Mouse (Mus musculus) layer of hippocampus, adult 9-11 months (tissue): Measurements from ENCODE around the gene Blmh.
"Not testable (repeated sequence)": the region's sequence is repeated elsewhere in the genome, so short reads cannot be mapped to it uniquely, and the experiment has no call there.

Experiments
- DNase-seq: peaks from one replicate; pipeline ENCODE4 v3.0.0; 2022

The Blmh gene

DNA sequence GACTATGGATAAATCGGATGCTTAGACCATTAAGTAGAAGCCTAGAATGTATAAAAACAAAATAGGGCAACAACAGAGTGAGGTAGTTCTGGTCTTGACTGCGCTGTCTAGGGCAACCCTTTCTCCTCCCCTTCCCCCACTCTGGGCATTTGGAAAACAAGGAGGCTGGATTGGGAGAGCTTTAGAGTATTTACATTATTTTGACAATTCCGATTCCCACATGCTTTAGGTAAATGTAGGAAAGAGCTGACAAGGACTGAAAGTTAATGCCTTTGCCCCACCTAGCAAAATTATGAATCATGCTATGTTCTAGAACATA, 7.4 kb upstream of the Blmh start:
- no peak for DNase-seq

DNA sequence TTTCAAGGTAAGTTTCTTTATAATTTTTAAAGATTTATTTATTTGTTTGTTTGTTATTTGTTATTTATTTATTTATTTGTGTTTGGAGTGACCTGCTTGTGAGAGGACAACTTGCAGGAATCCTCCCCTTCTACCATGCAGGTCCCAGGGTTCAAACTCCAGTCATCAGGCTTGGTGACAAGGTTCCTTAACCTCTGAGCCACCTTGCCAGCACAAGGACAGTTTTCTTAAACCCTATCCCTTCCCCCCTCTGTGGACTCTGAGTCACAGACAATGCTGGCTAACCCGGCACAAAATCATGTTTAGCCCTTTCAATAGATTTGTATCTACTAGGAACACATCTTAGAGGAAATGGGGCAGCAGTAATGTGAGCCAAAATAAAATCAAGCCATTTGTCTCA, 4.0 kb upstream of the Blmh start:
- no peak for DNase-seq

DNA sequence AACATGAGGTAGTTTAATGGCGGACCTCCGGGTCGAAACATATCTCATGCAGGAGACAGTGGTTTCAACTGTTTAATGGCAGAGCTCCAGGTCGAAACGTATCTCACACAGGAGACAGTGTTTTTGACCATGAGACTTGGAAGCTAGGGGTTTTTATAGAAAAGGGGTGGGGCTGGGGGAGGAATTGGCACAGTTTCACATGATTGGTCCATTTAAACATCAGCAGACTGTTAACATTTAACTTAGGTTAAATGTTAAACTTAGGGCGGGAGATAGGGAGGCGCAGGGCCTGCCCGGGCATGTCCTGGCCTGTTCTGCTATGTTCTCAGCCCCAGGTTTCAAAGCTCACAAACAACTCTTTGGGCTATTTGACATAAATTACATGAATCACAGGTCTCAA, 4.0 kb downstream of the Blmh start:
- not testable (repeated sequence) for DNase-seq

DNA sequence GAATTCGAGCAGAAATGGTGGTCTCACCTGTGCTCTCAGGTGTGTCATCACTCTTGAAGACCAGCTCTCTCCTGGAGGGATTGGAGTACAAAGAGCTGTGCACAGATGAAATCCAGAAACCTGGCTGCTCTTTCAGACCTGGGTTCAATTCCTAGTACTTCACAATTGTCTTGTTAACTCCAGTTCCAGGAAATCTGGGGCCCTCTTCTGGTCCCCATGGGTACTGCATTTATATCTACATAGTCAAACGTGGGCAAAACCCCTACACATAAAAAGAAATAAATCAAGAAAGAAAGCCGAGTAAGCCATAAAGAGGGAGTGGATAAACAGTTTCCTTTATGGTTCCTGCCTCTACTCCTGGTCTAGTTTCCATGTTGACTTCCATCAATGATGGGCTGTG, 8.6 kb downstream of the Blmh start:
- DNase-seq: no peak

DNA sequence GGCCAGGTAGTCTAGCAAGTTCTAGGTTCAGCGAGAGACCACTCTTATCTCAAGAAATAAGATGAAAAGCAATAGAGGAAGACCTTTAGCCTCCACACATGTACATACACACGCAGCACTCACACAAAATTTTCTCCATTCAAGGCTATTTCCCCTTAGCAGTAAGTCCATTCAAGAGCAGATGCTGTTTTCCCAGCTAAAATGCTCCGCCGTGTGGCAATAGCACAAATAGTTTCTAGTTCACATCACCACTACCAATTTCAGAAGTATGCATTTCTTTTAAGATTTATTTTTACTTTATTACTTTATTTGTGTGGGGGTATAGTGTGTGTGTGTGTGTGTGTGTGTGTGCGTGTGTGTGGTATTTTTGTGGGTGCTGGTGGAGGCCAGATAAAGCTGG, 12.0 kb downstream of the Blmh start:
- no peak for DNase-seq

DNA sequence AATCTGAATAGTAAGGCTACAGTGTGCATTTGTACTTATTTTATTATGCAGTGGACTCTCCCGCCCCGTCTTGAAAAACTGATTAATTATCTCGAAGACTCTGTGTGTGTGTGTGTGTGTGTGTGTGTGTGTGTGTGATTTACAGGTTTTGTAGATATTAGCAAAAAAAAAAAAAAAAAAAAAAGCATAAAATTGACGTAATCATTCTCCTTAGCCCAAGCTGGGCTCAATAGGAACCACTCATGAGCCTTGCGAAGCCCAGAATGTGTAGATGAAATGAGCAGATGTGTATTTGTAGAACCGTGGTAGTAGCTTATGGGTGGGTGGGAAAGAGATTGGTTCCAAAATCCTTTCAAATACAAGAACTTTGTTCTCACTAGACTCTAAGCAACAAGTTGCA, 20.2 kb downstream of the Blmh start:
- DNase-seq: peak; percentile 19

DNA sequence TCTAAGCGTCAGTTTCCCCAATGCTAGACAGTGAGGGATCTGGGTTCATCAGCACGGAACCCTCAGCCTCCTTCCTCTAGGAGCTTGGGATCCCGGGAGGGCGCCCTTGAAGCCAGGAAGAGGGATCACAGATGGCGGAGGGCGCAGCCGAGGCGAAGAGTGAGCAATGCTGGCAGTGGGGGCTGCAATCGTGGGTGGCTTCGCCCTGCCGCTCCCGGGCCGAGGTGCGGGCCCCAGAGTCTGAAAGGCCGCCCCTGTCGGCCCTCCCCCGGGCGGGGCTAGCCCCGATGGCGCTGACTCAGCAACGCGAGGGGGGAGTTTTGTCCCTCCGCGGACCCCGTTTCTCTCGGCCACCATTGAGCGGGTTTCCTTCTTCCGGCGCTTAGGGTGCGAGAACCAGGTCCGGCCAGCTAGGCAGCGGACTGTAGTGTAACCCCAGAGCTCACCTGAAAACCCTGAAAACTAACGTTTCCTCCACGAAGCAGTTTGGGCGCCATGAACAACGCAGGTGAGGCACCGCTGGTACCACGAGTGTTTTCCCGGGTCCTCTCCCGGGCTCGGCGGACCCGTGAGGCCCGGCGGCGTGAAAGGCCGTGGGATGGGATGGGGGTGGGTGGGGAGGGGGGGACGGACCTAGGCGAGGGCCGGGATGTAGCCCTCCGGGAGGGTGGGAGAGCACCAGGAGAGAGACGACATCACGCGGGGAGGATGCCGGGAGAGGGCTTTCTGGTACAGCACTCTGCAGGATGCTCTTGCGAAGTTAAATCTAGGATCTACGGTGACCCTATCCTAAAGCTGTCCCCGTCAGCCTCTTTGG, 21.0 kb downstream of the Blmh start:
- DNase-seq: peak; percentile 88

DNA sequence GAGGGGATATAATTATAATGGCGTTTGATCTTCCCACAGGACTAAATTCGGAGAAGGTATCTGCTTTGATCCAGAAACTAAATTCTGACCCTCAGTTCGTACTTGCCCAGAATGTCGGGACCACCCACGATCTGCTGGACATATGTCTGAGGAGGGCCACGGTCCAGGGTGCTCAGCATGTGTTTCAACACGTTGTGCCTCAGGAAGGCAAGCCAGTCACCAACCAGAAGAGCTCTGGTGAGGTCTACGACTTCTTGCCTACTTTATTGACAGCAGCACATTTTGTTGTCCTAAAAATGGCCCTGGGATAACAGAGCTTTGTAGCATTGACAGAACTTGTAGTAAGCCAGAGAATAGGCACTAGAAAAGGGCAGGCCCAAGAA, 21.6 kb downstream of the Blmh start:
- DNase-seq: no peak

DNA sequence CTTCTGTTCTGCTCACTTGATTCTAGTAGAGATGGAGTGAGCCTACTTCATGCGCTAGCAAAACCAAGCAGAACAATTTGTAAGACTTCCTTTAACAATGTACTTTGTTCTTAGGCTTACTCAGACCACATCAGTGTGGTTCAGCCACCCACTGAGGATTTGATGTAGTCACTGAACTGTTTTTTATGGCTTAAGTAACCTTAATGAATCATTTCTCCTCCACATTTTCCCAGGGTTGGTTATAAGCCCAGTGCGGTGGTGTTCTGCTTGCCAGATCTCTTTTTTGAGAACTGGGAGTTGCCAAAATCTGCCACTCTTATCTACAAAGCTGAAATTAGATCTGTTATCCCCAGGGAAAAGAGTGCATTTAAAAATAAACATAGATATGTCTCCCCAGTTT, 28.9 kb downstream of the Blmh start:
- DNase-seq: peak; percentile 39

DNA sequence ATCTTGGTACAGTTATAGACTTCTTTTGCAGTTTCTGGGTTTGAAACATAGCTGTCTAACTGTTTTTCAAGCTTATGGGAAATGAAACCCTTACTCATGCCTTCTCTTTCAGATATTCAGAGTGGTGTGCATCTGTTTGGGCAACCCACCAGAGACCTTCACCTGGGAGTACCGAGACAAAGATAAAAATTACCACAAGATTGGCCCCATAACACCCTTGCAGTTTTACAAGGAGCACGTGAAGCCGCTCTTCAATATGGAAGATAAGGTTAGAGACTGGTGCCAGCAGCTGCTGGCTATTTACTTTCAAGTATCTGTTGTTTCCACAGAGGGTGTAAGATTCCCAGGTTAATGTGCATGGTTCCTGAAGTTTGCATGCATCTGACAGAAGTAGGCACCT, 41.1 kb downstream of the Blmh start:
- no peak for DNase-seq

DNA sequence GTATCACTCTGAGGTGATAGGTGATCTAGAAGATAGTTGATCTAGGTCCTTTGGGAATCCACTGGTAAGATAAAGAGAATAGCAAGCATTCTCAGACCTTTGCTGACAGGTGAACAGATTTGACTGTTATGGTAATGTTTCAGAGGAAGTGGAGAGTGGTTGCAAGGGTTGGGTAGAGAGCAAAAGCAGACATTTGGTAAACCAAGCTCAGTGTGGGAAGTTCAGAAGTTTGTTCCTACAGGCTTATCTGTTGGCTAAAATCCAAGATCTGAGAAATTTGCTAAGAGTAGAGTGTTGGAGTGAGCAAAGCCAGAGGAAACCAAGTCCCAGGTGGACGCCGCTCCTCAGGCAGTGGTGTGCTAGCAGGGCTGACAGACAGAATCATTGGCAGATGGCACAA, 45.7 kb downstream of the Blmh start:
- no peak for DNase-seq

DNA sequence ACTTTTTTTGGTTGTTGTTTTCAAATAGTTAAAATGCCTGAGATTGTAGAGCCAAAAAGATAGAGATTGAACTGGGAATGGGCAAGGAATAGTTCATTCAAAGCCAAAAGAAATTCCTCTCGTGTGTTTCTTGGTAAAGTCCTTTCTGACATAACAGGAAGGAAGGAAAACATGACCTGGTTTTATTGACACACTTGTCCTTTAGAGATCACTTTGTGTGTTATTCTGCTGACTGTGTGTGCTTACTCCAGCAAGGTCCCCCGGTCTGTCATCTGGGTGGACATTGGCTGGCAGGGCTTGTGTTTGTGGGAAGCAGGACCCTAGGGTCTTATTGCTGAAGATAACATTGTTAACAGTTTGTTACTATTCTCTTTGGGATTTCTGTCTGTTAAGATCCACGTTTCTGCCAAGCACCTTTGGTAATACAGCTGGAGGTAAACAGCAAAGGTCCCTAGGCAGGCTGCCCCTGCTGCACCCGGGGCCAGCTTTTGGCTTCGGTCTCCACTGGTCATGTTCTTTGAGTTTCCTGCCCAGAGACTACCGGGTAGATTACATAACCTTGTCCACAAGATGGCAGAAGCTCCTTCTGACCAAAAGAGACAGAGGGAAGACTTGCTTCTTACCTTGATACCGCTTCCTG, 50.2 kb downstream of the Blmh start:
- no peak for DNase-seq

DNA sequence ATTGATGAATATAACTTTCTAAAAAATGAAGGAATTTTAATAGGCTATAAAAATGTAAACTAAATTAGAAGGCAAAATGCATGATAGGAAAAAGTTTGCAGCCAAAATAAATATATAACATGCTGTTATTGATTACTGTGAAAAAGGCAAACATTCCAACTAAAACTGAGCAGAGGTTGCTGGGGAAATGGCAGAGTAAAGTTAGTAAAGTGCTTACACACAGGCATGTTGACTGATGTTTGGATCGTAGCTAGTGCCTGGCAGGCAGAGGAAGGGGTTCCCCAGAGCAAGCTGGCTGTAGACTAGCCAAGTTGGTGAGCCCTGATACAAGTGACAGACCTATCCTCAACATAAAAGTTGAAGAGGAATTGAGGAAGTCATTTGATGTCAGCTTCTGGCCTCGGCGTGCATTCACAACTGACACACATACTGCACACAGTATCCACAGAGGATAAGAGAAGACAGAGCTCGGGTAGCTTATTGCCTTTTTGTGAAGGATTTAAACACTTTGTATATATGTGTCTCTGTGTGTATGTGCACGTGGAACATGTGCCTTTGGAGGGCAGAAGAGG, 57.0 kb downstream of the Blmh start:
- no peak for DNase-seq

DNA sequence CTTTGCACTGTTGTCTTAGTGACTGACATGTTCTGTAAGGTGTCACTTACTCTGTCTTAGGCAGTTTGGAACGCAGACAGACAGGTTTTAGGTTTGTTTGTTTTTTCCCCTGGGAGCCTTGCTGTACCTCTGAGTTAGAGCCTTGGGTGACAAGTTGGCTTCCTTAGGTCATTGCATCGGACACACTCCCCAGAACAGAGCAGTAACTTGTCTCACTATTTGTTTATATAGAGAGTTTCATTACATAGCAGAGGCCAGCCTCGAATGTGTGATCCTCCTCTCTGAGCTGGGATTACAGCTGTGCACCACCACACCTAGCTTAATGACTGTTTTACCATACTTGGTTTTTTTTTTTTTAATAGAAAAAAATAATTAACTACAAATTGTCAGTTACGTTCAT, 57.8 kb downstream of the Blmh start:
- no peak for DNase-seq

DNA sequence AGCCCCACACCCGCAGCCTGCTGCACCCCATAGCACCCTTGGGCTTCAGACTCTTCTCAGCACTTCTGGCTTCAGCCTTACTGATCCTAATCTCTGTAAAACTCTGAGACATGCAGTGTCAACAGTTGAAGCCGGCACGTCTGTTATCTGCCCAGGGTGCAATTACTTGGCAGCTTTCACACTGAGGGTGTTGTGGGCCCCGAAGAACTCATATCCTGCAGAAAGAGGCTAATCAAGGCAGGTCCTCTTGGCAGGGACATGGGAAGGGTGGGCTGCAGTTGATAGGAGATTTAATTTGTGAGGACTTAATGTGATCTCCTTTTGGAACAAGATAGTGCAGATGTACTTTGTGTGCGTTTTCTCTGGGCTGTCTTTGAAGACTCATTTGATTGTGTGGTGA, 59.0 kb downstream of the Blmh start:
- DNase-seq: no peak

DNA sequence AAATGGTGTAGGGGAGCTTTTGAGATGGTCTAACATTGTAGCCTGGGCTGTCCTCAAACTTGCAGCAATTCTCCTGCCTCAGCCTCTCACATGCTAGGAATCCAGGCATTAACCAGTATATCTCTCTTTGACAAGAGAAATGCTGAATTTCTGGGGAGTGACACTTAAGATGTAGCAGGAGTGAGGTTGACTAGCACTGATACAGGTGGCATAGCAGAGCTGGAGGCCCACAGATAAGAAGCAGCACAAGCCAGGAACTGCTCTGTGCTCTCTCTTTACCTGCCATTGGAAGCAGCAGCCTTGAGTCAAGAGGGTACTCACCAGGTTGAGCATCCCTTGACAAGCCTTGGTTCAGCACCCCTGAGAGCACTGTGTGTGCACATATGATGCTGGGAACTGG, 59.6 kb downstream of the Blmh start:
- no peak for DNase-seq

DNA sequence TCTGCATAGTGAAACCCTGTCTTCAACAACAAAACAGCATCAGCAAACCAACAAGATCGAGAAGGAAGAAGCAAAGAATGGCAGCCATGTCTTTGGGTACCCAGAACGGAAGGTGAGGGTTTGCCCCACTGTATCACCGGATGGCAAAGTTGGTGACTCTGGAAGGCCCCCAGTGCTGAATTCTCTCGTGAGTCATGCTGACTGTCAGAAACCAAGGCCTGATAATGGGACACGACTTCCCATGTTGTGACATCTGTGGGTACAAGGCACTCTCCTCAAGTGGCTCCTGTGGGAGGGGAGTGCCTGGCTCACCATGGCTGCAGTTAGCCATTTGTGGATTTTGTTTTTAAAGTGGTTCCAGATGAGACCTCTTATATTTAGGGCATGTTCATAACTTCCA, 66.2 kb downstream of the Blmh start:
- no peak for DNase-seq

DNA sequence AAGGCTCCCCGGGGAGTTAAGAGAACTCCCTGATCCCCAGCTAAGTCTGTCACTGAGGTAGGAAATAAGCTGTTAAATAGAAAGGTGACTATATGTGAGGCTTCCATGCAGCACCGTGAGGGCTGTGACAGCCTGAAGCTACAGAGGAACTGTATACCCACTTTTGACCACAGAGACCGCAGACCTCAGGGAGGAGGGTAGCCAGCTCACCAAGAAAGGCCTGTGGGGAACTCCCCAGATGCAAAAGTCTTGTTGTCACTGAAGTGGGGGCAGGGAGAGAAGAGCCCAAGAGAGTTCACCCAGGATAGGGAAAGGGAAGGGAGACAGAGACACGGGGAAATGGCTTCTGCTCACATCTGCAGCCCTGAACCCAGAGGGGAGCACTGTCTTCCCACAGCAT, 68.3 kb downstream of the Blmh start:
- peak; percentile 11 for DNase-seq

DNA sequence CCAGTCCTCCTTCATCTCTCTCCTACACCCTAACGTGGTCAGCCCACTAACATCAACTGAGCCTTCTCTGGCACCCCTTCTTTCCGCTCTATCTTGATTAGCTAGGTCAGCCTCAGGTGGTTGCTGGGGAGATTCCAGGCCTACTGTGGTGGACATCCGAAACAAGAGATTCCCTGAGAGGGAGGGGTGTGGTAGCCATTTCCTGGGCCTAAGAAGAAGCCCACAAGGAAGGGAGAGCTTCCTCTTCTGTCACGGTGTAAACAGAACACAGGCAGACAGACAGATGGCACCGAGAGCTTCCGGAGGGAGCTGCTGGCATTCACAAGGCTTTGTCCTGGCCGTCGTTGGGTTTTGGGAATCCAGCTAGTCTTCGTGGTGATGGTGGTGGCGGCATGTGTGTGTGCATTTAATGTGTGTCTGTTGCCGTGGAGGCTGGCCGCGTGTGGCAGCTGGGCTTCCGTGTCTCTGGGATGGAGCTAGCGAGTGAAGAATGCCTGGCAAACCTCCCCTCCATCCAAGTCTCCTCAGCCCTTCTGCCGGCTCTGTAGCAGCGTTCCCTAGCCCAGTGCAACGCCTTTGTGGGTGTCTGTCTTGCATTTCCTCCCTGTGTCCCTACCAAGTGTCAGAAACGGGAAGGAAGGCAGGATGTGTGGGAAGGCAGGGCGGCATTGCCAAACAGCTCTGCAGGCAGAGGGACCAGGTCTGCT, 71.5 kb downstream of the Blmh start:
- DNase-seq: peak; percentile 27

DNA sequence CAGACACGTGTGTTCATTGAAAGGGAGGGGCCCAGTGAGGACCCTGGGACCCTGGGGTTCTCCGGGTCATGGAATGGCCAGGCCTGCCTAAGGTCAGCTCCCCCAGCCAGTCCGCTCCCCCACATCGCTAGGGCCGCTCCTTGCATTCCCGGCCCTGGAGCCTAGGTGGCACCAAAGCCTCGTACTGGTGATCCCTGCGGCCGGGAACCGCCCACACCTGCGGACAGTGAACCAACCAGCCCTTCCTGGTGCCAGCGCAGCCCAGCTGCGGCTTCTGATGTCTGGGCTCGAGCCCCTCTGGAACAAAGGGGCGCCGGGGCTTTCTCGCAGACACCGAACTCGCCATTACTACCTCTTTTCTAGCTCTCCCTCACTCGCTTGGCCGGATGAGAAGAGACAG, 72.7 kb downstream of the Blmh start:
- DNase-seq: peak; percentile 29

DNA sequence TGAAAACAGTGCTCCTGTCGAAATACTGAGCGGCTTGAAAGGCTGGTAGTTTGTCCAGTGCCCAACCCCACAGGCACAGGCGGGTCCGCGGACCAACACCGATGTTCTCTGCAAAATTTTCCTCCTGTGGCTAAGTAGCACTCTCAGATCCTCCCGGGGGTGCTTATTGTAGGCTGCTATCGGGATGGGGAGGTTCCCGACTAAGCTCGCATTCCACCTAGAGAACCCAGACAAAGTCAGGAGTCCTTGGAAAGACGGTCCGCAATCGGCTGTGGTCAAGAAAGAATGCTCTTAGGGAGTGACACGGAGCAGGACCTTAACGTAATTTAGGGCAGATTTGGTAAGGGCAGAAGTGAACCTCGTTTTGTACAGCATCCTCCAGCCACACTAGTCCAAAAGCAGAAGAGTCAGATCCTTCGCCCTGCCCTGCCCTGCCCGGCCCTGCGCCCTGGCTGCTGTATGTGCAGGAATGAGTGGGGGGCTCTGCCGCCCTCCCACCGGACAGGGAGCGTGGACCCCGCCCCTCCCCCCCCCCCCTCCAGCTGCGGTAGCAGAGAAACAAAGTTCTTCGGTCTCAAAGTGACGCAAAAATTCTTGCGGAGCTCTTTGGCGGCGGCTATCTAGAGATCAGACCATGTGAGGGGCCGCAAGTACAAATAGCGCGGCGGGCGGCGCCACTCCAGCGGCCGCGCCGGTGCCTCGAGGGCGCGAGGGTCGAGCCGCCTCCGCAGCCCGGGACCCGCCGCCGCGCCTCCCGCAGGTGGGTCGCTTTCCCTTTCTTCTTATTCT, 73.5 kb downstream of the Blmh start, which contains the start of gene Slc6a4:
TSS of gene Slc6a4 (plus strand) at position 688 of the 789 bp plus-strand sequence.
- no peak for DNase-seq

DNA sequence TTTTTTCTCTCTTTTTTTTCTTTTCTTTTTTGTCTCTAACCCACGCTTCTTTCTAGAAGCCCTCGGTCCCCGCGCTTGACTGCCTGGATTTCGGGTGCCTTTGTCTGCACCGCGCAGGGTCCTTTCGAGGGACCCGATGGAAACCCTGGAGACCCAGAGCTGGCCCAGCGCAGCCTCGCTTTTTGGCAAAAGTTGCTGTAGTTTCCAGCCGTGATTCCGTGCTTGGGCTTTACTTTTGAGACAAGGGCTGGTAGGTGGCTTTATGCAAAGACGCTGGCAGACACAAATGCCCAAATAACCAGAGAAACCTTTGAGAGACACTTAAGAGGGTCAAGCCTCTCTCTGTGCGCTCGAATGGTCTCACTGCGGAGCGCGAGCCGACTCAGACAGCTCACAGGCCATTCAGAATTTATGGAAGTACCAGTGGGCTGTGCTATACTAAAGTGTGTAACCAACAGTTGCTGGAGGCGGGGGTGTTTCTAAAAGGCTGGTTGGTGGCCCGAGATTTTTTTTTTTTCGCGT, 74.2 kb downstream of the Blmh start:
- DNase-seq: no peak

DNA sequence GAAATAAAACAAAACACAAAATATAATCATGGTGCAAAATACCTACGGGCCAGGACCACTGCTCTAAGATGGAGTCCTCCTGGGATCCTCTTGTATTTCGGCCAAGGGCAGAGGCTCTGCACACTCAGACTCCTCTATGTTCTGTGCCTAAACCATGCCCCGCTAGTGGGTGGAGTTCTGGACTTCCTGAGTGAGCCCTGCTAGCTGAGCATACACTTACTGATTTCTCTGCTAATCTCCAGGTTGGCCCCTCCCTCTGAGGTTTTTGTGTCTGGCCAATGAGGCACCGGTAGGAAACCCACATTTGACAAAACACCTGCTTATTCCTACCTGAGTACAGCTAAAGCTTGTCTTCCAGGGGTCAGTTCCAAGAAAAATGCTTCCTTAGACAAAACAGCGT, 76.1 kb downstream of the Blmh start:
- DNase-seq: no peak
